Mouse (Mus musculus) forebrain, postnatal 0 days (tissue): ENCODE measurements around the gene Ash1l. TPM values are rescaled to one million over a fixed set of nuclear protein-coding genes. Genes with fewer than 3 reads are reported as not detected.
"Not testable (repeated sequence)": the region's sequence is repeated elsewhere in the genome, so short reads cannot be mapped to it uniquely, and the experiment has no call there.

Experiments used
- ATAC-seq: fragments of 200-750 bp; cut with Nextera tagmentation; 2 replicates; pipeline ENCODE4 v1.8.0; 2017; ENCODE audit warnings: mild to moderate bottlenecking, moderate library complexity
- DNase-seq: peaks from one replicate; pipeline ENCODE4 v3.0.0-alpha.2; 2015
- H3K27ac ChIP-seq: fragments of 300-500 bp; sonication (generic); 2 replicates; pipeline ENCODE4 v1.5.1; 2014; ENCODE audit warnings: low read depth, mild to moderate bottlenecking, antibody characterized with exemption, low read length, moderate library complexity, mixed read lengths
- H3K27me3 ChIP-seq: fragments of 300-500 bp; sonication (generic); 2 replicates; pipeline ENCODE4 v1.6.1; 2014; ENCODE audit warnings: mild to moderate bottlenecking, low read length, mixed read lengths; ENCODE audit not compliant: insufficient read depth
- H3K36me3 ChIP-seq: fragments of 300-500 bp; sonication (generic); 2 replicates; pipeline ENCODE4 v1.6.1; 2014; ENCODE audit warnings: mild to moderate bottlenecking, moderate library complexity; ENCODE audit not compliant: insufficient read depth
- H3K4me1 ChIP-seq: fragments of 300-500 bp; sonication (generic); 2 replicates; pipeline ENCODE4 v1.6.1; 2014; ENCODE audit warnings: antibody characterized with exemption; ENCODE audit not compliant: insufficient read depth
- H3K4me2 ChIP-seq: fragments of 300-500 bp; sonication (generic); 2 replicates; pipeline ENCODE4 v1.6.1; 2014; ENCODE audit warnings: low read depth, mild to moderate bottlenecking, moderate library complexity
- H3K4me3 ChIP-seq: fragments of 300-500 bp; sonication (generic); 2 replicates; pipeline ENCODE4 v1.5.1; 2014; ENCODE audit warnings: low read depth, low read length, mixed read lengths
- H3K9ac ChIP-seq: fragments of 300-500 bp; sonication (generic); 2 replicates; pipeline ENCODE4 v1.6.1; 2014; ENCODE audit warnings: mild to moderate bottlenecking
- H3K9me3 ChIP-seq: fragments of 300-500 bp; sonication (generic); 2 replicates; pipeline ENCODE4 v1.6.1; 2016; ENCODE audit warnings: low read length
- CTCF ChIP-seq: sonication (generic); IDR thresholded peaks from 2 replicates; pipeline ENCODE4 v1.5.1; 2016; ENCODE audit warnings: antibody characterized with exemption, control low read depth, low read depth
- WGBS: fragments of 180-500 bp; shearing (Covaris S2); extraction: QIAGEN DNeasy Blood & Tissue Kit; methylation state at CpG from one replicate; pipeline ENCODE4 v1.1.7; 2014; 5-methylcytosine and 5-hydroxymethylcytosine counted together
- polyA plus RNA-seq: library from polyadenylated mRNA; unstranded; fragments of >200 nt; fragmentation: Nextera tagmentation; extraction: Ambion mirVana; gene quantifications from 2 replicates; pipeline ENCODE4 v1.2.1, GENCODE M21; 2015
- total RNA-seq: library from RNA; depleted of rRNA; stranded (reverse); fragments of >200 nt; gene quantifications from 2 replicates; pipeline ENCODE4 v1.2.3, GENCODE M21; 2014

Ash1l gene
- total and polyA plus RNA-seq, 2 experiments from 2014 or later: 12.8 to 28.9 TPM

- no peak for TF ChIP-seq CTCF
- Histone ChIP-seq H3K27me3 (no peaks in the 10 kb centered on the region), H3K4me3 (no peak overlapping the region), H3K9ac (no peak overlapping the region), H3K4me1 (peaks cover 25% of the 10 kb centered on the region; the same call in 1 of the 2 replicates), H3K9me3 (no peaks in the 10 kb centered on the region), H3K36me3 (no peaks in the 10 kb centered on the region), H3K27ac (no peak overlapping the region), H3K4me2 (no peak overlapping the region)
- no peak for DNase-seq
- ATAC-seq: no peak
Observed at GRCm38 (mm10) chr3:88953736-88954135, 3.3 kb downstream of the Ash1l start.

DNA sequence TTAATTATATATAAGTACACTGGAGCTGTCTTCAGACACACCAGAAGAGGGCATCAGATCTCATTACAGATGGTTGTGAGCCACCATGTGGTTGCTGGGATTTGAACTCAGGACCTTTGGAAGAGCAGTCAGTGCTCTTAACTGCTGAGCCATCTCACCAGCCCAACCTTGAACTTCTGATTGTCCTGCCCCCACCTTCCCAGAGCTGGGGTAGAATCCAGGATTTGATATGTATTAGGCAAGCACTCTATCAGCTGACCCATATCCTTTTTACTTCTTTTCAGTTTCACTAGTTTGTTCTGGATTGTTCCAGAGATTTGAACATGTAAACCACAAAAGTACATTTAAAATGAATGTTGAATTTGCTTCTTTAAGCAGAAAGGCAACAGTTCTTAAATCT lies 12.8 kb downstream of the Ash1l start:
- not testable (repeated sequence) for H3K36me3 ChIP-seq, H3K27ac ChIP-seq, H3K4me2 ChIP-seq, DNase-seq, H3K9me3 ChIP-seq, H3K4me3 ChIP-seq, H3K27me3 ChIP-seq, H3K9ac ChIP-seq, ATAC-seq, H3K4me1 ChIP-seq

DNA sequence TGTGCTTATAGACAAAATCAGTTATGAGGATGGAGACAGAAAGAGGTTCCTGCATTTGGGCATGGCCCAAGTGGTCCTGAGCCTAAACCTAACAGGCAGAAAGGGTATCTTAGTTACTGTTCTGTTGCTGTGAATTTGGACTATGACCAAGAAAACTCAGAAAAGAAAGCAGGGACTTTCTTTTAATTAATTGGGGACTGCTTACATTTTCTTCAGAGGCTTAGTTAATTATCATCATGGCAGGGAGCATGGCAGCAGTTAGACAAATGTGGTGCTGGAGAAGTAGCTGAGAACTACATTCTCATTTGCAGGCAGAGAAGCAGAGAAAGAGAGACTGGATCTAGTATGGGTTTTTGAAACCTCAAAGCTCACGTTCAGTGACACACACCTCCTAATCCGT lies 24.6 kb downstream of the Ash1l start:
- no peak for TF ChIP-seq CTCF
- Histone ChIP-seq H3K4me1 (no peaks in the 10 kb centered on the region; the same call in 1 of the 2 replicates), H3K9me3 (no peaks in the 10 kb centered on the region), H3K4me2 (no peak overlapping the region), H3K27ac (no peak overlapping the region), H3K27me3 (no peaks in the 10 kb centered on the region), H3K9ac (no peak overlapping the region), H3K36me3 (no peaks in the 10 kb centered on the region), H3K4me3 (no peak overlapping the region)
- WGBS: 35% methylated on average over 2 of the region's 2 CpGs
- DNase-seq: peak; percentile 5
- ATAC-seq: no peak

DNA sequence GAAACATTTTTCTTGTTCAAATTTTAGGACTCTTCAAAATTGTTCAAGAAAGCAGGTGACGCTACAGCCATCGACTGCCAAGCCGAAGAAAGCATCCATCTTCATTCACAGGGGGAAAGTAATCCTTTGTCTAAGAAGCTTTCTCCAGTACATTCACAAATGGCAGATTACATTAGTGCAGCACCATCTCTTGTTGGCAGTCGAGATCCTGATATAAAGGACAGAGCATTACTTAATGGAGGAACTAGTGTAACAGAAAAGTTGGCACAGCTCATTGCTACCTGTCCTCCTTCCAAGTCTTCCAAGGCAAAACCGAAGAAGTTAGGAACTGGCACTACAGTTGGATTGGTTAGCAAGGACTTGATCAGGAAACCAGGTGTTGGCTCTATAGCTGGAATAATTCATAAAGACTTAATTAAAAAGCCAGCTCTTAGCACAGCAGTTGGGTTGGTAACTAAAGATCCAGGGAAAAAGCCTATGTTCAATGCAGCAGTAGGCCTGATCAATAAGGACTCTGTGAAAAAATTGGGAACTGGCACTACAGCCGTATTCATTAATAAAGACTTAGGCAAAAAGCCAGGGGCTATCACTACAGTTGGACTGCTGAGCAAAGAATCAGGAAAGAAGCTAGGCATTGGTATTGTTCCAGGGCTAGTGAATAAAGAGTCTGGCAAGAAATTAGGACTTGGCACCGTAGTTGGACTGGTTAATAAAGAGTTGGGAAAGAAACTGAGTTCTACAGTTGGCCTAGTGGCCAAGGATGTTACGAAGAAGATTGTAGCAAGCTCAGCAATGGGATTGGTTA lies 31.0 kb downstream of the Ash1l start:
- Histone ChIP-seq H3K9me3 (no peaks in the 10 kb centered on the region), H3K27me3 (no peaks in the 10 kb centered on the region), H3K4me1 (no peaks in the 10 kb centered on the region), H3K36me3 (peaks cover 39% of the 10 kb centered on the region), H3K9ac (no peak overlapping the region), H3K27ac (no peak overlapping the region), H3K4me3 (no peak overlapping the region), H3K4me2 (no peak overlapping the region)
- WGBS: 39% methylated on average over 8 of the region's 8 CpGs
- TF ChIP-seq CTCF: no peak
- DNase-seq (peak; percentile 55), ATAC-seq (peak; percentile 12; the same call in 1 of the 2 replicates)

DNA sequence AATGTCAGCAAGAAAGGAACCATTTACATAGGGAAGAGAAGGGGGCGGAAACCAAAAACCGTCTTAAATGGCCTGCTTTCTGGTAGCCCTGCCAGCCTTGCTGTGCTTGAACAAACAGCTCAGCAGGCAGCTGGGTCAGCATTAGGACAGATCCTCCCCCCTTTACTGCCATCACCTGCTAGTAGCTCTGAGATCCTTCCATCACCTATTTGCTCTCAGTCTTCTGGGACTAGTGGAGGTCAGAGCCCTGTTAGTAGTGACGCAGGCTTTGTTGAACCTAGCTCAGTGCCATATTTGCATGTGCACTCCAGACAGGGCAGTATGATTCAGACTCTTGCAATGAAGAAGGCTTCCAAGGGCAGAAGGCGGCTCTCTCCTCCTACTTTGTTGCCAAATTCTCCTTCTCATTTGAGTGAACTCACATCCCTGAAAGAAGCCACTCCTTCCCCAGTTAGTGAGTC lies 33.5 kb downstream of the Ash1l start:
- Histone ChIP-seq H3K36me3 (peaks cover 39% of the 10 kb centered on the region), H3K27me3 (no peaks in the 10 kb centered on the region), H3K4me2 (no peak overlapping the region), H3K4me1 (no peaks in the 10 kb centered on the region), H3K4me3 (no peak overlapping the region), H3K9me3 (no peaks in the 10 kb centered on the region), H3K9ac (no peak overlapping the region), H3K27ac (no peak overlapping the region)
- 0 out of 2 replicates have a peak, but pooled peaks have one; percentile 27 for ATAC-seq
- no peak for TF ChIP-seq CTCF
- DNase-seq: peak; percentile 20
- 22% methylated on average over 4 of the region's 4 CpGs for WGBS

GRCm38 (mm10) chr3:88992793-88993192 lies 42.4 kb downstream of the Ash1l start:
- no peak for TF ChIP-seq CTCF
- H3K4me3 ChIP-seq: no peak overlapping the region
- H3K4me2 ChIP-seq: no peak overlapping the region
- ATAC-seq (no peak), DNase-seq (no peak)
- no peaks in the 10 kb centered on the region for H3K9me3 ChIP-seq
- no peak overlapping the region for H3K9ac ChIP-seq
- no peaks in the 10 kb centered on the region for H3K4me1 ChIP-seq
- no peaks in the 10 kb centered on the region for H3K36me3 ChIP-seq
- H3K27ac ChIP-seq: no peak overlapping the region
- H3K27me3 ChIP-seq: no peaks in the 10 kb centered on the region
- WGBS: 84% methylated on average over 2 of the region's 2 CpGs

- Histone ChIP-seq H3K36me3 (peaks cover 24% of the 10 kb centered on the region), H3K27me3 (no peaks in the 10 kb centered on the region), H3K27ac (no peak overlapping the region), H3K9ac (no peak overlapping the region), H3K9me3 (no peaks in the 10 kb centered on the region), H3K4me1 (no peaks in the 10 kb centered on the region), H3K4me3 (no peak overlapping the region), H3K4me2 (no peak overlapping the region)
- 95% methylated on average over 7 of the region's 7 CpGs for WGBS
- TF ChIP-seq CTCF: no peak
- no peak for ATAC-seq
- no peak for DNase-seq
Observed at GRCm38 (mm10) chr3:89001536-89001935, 51.1 kb downstream of the Ash1l start.
